Mouse (Mus musculus) olfactory bulb, adult 2 months (tissue): ENCODE data around the gene Frmd4a.

Experiments
- CTCF ChIP-seq: fragments of 200-500 bp; IDR thresholded peaks from 2 replicates; pipeline ENCODE4 v1.5.1; 2012; ENCODE audit warnings: low read depth, mild to moderate bottlenecking, low read length, moderate library complexity; ENCODE audit not compliant: insufficient read depth
- POLR2A ChIP-seq: fragments of 200-500 bp; IDR thresholded peaks from 2 replicates; pipeline ENCODE4 v1.6.1; 2012; ENCODE audit warnings: mild to moderate bottlenecking, low read depth, low read length, moderate library complexity; ENCODE audit not compliant: insufficient read depth

- no peak for TF ChIP-seq CTCF
- no peak for TF ChIP-seq POLR2A
Measured at GRCm38 (mm10) chr2:4592666-4593065, 575.1 kb downstream of the Frmd4a start.
